Comparison of ENCODE assay signal across 10 mouse cellular contexts in the genomic region with DNA sequence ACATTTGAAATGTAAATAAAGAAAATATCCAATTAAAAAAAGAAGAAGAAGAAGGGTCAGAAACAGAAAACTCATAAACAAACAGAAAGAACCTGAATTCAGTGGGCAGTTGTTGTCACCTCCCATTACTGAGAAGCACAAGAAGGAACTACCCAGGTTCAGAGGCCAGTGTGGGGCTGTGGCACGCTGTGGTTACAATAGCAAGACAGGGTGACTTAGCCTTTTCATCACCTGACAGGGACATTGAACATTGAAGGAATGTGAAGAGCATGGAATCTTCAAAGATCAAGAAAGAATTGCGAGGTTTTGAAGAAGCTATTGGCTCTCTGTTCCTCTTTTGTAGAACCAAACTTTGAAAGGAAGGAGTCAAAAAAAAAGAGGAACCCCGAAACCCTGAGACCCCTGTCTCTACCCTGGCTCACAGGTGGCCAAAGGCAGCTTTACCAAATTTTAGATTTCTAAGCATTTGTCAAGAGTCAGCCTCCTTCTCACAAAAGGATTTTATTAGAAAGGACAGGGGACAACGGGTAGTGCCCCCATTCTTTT.
"Had no signal": no experiment of that assay in that cellular context is flagged by ENCODE, and none has a peak within 500 bp of the region (broad histone marks: within the 10 kb centered on the region; RNA-seq: fewer than 3 reads in every experiment).

No protein-coding gene starts in this region.

- DNase-seq: kidney, postnatal 25 days; layer of hippocampus, postnatal 36 days; lung, embryonic 14.5 days; lung, postnatal 14 days; right cerebral cortex, postnatal 4 days; thymus, adult 2 months; thymus, postnatal 25 days had no signal

- ATAC-seq: intestine, postnatal 0 days; liver, embryonic 12.5 days; midbrain, embryonic 13.5 days had no signal
